Mouse (Mus musculus): ENCODE measurements at regions not wholly inside any gene's neighbourhood (a gene's known extent, or its start where the extent isn't known, plus 50 kb on each side); places are given as distances from the start of the nearest gene placed in this dataset.

- H3K4me3 ChIP-seq (replicated peaks): no peak overlapping the region
- H3K9ac ChIP-seq: no peak overlapping the region
- no peaks in the 10 kb centered on the region for H3K9me3 ChIP-seq (replicated peaks)
- WGBS: 57% methylated on average over 4 of the region's 4 CpGs
- no peak overlapping the region for H3K27ac ChIP-seq (replicated peaks)
- H3K4me1 ChIP-seq: no peaks in the 10 kb centered on the region
- no peak for ATAC-seq (ENCODE audit: insufficient number of reproducible peaks, low FRiP score, low TSS enrichment, low read depth)
- H3K36me3 ChIP-seq: no peaks in the 10 kb centered on the region
- no peak overlapping the region for H3K4me2 ChIP-seq (replicated peaks)
- no peaks in the 10 kb centered on the region for H3K27me3 ChIP-seq
Measured at GRCm38 (mm10) chr14:106190721-106191120, 84.7 kb downstream of the Trim52 start.

- Histone ChIP-seq H3K36me3 (no peaks in the 10 kb centered on the region), H3K27ac (replicated peaks) (no peak overlapping the region), H3K4me3 (replicated peaks) (no peak overlapping the region), H3K4me1 (no peaks in the 10 kb centered on the region), H3K27me3 (no peaks in the 10 kb centered on the region), H3K9me3 (replicated peaks) (no peaks in the 10 kb centered on the region), H3K9ac (no peak overlapping the region), H3K4me2 (replicated peaks) (no peak overlapping the region)
- no peak for ATAC-seq (ENCODE audit: insufficient number of reproducible peaks, low FRiP score, low TSS enrichment, low read depth)
- WGBS: 68% methylated on average over 2 of the region's 2 CpGs
Measured at GRCm38 (mm10) chr14:106193583-106193982, 87.6 kb downstream of the Trim52 start.

- Histone ChIP-seq H3K9ac (no peak overlapping the region), H3K4me3 (replicated peaks) (no peak overlapping the region), H3K4me2 (replicated peaks) (no peak overlapping the region), H3K4me1 (no peaks in the 10 kb centered on the region), H3K36me3 (no peaks in the 10 kb centered on the region), H3K9me3 (replicated peaks) (no peaks in the 10 kb centered on the region), H3K27ac (replicated peaks) (no peak overlapping the region), H3K27me3 (no peaks in the 10 kb centered on the region)
- 87% methylated on average over 1 of the region's 1 CpGs for WGBS
- no peak for ATAC-seq (ENCODE audit: insufficient number of reproducible peaks, low FRiP score, low TSS enrichment, low read depth)
Measured at GRCm38 (mm10) chr14:106194104-106194503, 88.1 kb downstream of the Trim52 start.

- no peak for ATAC-seq (ENCODE audit: insufficient number of reproducible peaks, low FRiP score, low TSS enrichment, low read depth)
- Histone ChIP-seq H3K4me3 (replicated peaks) (no peak overlapping the region), H3K36me3 (no peaks in the 10 kb centered on the region), H3K9ac (no peak overlapping the region), H3K27ac (replicated peaks) (no peak overlapping the region), H3K27me3 (no peaks in the 10 kb centered on the region), H3K4me1 (no peaks in the 10 kb centered on the region), H3K9me3 (replicated peaks) (no peaks in the 10 kb centered on the region), H3K4me2 (replicated peaks) (no peak overlapping the region)
- 18% methylated on average over 1 of the region's 1 CpGs for WGBS
Measured at GRCm38 (mm10) chr14:106197826-106198225, 91.8 kb downstream of the Trim52 start.

GRCm38 (mm10) chr14:106199109-106199508 lies 93.1 kb downstream of the Trim52 start:
- Histone ChIP-seq H3K27me3 (no peaks in the 10 kb centered on the region), H3K27ac (replicated peaks) (no peak overlapping the region), H3K9ac (no peak overlapping the region), H3K9me3 (replicated peaks) (no peaks in the 10 kb centered on the region), H3K4me3 (replicated peaks) (no peak overlapping the region), H3K4me2 (replicated peaks) (no peak overlapping the region), H3K4me1 (no peaks in the 10 kb centered on the region), H3K36me3 (no peaks in the 10 kb centered on the region)
- no peak for ATAC-seq (ENCODE audit: insufficient number of reproducible peaks, low FRiP score, low TSS enrichment, low read depth)
- WGBS: 69% methylated on average over 2 of the region's 2 CpGs

GRCm38 (mm10) chr14:106199536-106200319 lies 93.7 kb downstream of the Trim52 start:
- Histone ChIP-seq H3K27me3 (no peaks in the 10 kb centered on the region), H3K9me3 (replicated peaks) (no peaks in the 10 kb centered on the region), H3K4me3 (replicated peaks) (no peak overlapping the region), H3K36me3 (no peaks in the 10 kb centered on the region), H3K27ac (replicated peaks) (no peak overlapping the region), H3K9ac (no peak overlapping the region), H3K4me1 (no peaks in the 10 kb centered on the region), H3K4me2 (replicated peaks) (no peak overlapping the region)
- no peak for ATAC-seq (ENCODE audit: insufficient number of reproducible peaks, low FRiP score, low TSS enrichment, low read depth)
- 3% methylated on average over 1 of the region's 1 CpGs for WGBS

- H3K4me1 ChIP-seq: no peaks in the 10 kb centered on the region
- no peak for ATAC-seq (ENCODE audit: insufficient number of reproducible peaks, low FRiP score, low TSS enrichment, low read depth)
- H3K27me3 ChIP-seq: no peaks in the 10 kb centered on the region
- 56% methylated on average over 2 of the region's 2 CpGs for WGBS
- H3K36me3 ChIP-seq: no peaks in the 10 kb centered on the region
- no peaks in the 10 kb centered on the region for H3K9me3 ChIP-seq (replicated peaks)
- no peak overlapping the region for H3K4me2 ChIP-seq (replicated peaks)
- H3K4me3 ChIP-seq (replicated peaks): no peak overlapping the region
- no peak overlapping the region for H3K9ac ChIP-seq
- no peak overlapping the region for H3K27ac ChIP-seq (replicated peaks)
Measured at GRCm38 (mm10) chr14:106211062-106211461, 105.1 kb downstream of the Trim52 start.

- Histone ChIP-seq H3K27me3 (no peaks in the 10 kb centered on the region), H3K4me1 (no peaks in the 10 kb centered on the region), H3K4me2 (replicated peaks) (no peak overlapping the region), H3K36me3 (no peaks in the 10 kb centered on the region), H3K9me3 (replicated peaks) (no peaks in the 10 kb centered on the region), H3K27ac (replicated peaks) (no peak overlapping the region), H3K9ac (no peak overlapping the region), H3K4me3 (replicated peaks) (no peak overlapping the region)
- WGBS: 79% methylated on average over 3 of the region's 3 CpGs
- ATAC-seq (ENCODE audit: insufficient number of reproducible peaks, low FRiP score, low TSS enrichment, low read depth): no peak
Measured at GRCm38 (mm10) chr14:106217681-106218080, 111.7 kb downstream of the Trim52 start.

GRCm38 (mm10) chr14:106219293-106219797 lies 113.3 kb downstream of the Trim52 start:
- Histone ChIP-seq H3K9ac (no peak overlapping the region), H3K27me3 (no peaks in the 10 kb centered on the region), H3K4me3 (replicated peaks) (no peak overlapping the region), H3K4me2 (replicated peaks) (no peak overlapping the region), H3K9me3 (replicated peaks) (no peaks in the 10 kb centered on the region), H3K27ac (replicated peaks) (no peak overlapping the region), H3K36me3 (no peaks in the 10 kb centered on the region), H3K4me1 (no peaks in the 10 kb centered on the region)
- 69% methylated on average over 5 of the region's 5 CpGs for WGBS
- no peak for ATAC-seq (ENCODE audit: insufficient number of reproducible peaks, low FRiP score, low TSS enrichment, low read depth)

GRCm38 (mm10) chr14:106225401-106225800 lies 119.4 kb downstream of the Trim52 start:
- Histone ChIP-seq H3K4me3 (replicated peaks) (no peak overlapping the region), H3K27ac (replicated peaks) (no peak overlapping the region), H3K9me3 (replicated peaks) (no peaks in the 10 kb centered on the region), H3K4me2 (replicated peaks) (no peak overlapping the region), H3K36me3 (no peaks in the 10 kb centered on the region), H3K9ac (no peak overlapping the region), H3K4me1 (no peaks in the 10 kb centered on the region), H3K27me3 (no peaks in the 10 kb centered on the region)
- ATAC-seq (ENCODE audit: insufficient number of reproducible peaks, low FRiP score, low TSS enrichment, low read depth): no peak
- WGBS: 31% methylated on average over 1 of the region's 1 CpGs

- WGBS: 87% methylated on average over 5 of the region's 5 CpGs
- no peak for ATAC-seq (ENCODE audit: insufficient number of reproducible peaks, low FRiP score, low TSS enrichment, low read depth)
Measured at GRCm38 (mm10) chr14:106241721-106242405, 135.9 kb downstream of the Trim52 start.

More at GRCm38 (mm10) chr14:106241721-106242405, 135.9 kb downstream of the Trim52 start:
- Histone ChIP-seq H3K9me3 (replicated peaks) (no peaks in the 10 kb centered on the region), H3K4me1 (no peaks in the 10 kb centered on the region), H3K4me3 (replicated peaks) (no peak overlapping the region), H3K36me3 (no peaks in the 10 kb centered on the region), H3K4me2 (replicated peaks) (no peak overlapping the region), H3K27me3 (no peaks in the 10 kb centered on the region), H3K27ac (replicated peaks) (no peak overlapping the region), H3K9ac (no peak overlapping the region)
